Mouse (Mus musculus) left cerebral cortex, adult 6 months (tissue): ENCODE results near the gene Apobec4. TPM values are rescaled to one million over a fixed set of nuclear protein-coding genes. Genes with fewer than 3 reads are reported as not detected.

Source experiments
- long read RNA-seq, 2 experiments: library from polyadenylated mRNA; unstranded; transcript quantifications; one replicate each; pipeline ENCODE4 v2.0.0; 2019 to 2020
- polyA plus RNA-seq: library from polyadenylated mRNA; unstranded; fragments of <200 nt; fragmentation: Nextera tagmentation; gene quantifications from 2 replicates; pipeline ENCODE4 v1.2.3, GENCODE M21; 2021

Gene Apobec4
- not detected in 2 replicates for polyA plus RNA-seq
- long read RNA-seq, experiment 1, partial matches to known transcripts: 0 of 2 reads
- long read RNA-seq, experiment 1, other reads (novel, unspliced or antisense): 2 of 2 reads
- long read RNA-seq, experiment 2: 0 reads

DNA sequence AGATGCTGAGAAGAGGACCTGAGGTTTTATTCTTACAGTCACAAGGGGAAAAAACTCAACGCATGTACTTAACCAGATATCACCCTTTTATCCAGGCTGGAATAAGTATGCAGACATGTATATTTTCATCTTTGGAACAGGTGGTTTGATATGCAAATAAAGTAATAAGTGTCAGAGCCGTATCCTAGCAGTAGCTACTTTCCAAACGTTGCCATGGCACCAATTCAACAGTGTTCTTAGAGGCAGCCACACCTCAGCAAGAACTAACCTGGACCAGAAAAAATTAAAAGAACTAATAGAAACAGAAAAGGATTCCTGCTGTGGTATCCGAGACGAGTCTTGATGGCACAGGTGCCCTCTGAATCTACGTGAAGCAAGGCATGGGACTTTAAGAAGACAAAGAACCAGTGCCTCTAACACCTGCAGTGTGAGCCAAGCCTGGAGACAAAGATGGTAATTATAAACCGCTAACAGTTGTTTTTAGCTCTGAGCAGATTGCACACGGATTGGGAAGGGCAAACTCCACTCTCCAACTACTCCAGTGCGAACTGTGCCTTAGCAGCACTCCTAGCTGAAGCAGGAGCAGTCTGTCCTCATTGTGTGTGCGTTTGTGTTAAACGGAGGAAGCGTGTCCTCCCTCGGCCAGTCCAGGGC is at the start of gene Apobec4:
Gene Apobec4 (plus strand): TSS at position 240 of the 654 bp plus-strand sequence.

DNA sequence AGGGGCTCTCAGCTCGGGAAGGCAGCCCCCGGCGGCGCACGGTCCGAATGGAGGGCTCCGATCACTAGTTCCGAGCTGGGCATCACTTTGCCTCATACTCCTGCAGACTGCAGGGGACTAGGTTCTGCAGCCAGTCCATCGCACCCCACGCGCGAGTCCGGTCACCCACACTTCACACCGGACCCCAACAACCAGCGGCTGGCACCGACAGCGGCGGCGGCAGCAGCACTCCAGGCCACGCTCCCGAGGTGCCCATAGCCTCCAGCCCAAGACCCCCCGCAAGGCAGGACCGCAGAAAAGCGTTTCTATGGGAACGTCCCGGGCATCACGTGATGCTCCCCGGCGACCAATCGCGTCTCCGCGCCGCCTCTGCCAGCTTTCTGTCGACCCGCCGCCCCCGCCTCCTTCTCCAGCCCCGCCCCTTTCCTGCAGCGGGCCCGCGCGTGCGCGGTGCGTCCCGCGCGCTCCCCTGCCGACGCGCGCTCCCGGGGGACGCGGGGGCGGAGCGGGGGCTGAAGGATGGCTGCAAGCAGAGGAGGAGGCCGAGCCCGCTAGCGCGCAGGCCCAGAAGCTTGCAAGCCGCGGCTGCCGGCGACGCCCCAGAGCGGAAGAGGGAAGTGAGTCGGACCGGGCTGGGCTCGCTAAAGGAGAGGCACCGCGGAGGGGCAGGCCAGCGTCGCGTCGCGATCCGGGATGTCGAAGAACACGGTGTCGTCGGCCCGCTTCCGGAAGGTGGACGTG is 15.9 kb downstream of the Apobec4 start, which contains the start of the genes Rgl1 and Arpc5:
Gene Rgl1 (minus strand): TSS at position 320 of the 741 bp plus-strand sequence.
Gene Arpc5 (plus strand): TSS at position 511 of the 741 bp plus-strand sequence.

DNA sequence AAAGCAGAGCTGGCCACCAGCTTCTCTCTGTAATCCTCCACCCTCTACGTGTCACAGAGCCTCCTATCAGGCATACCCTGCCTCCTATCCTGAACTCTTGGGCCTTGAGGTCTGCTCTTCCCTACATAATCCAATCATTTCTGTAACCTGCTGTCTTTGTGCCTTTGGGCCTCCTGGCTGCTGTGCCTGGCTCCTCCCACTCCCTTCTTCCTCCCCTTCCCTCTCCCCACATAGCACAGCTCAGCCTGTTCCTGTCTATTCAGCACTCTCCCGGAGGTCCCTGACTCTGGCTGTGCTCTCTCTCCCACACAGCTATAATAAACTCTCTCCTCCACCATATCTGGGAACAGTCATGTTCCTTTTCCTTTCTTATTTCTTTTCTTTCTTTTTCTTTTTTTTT is 49.5 kb downstream of the Apobec4 start, which contains the start of gene Ncf2:
Gene Ncf2 (plus strand): TSS at position 298 of the 400 bp plus-strand sequence.

Other genes starting within 250 kb of the Apobec4 start
- gene Rgl1, start 15.8 kb downstream of the Apobec4 start, polyA plus RNA-seq: 37.2 and 44.4 TPM in 2 replicates
- 119 and 133 TPM in 2 replicates for gene Arpc5, start 16.0 kb downstream of the Apobec4 start, polyA plus RNA-seq
- gene Ncf2, start 49.6 kb downstream of the Apobec4 start, polyA plus RNA-seq: 2.0 and 3.0 TPM in 2 replicates
- gene Smg7, start 152.1 kb downstream of the Apobec4 start, polyA plus RNA-seq: 16.6 and 25.4 TPM in 2 replicates
- gene Nmnat2, start 204.4 kb downstream of the Apobec4 start, polyA plus RNA-seq: 53.8 and 152 TPM in 2 replicates